Mouse (Mus musculus) liver, adult (tissue): ENCODE results near the gene Atxn7l3.

Source experiments
- GATA4 ChIP-seq: IDR thresholded peaks from 2 replicates; pipeline ENCODE4 v1.6.1; 2014; ENCODE audit warnings: mild to moderate bottlenecking, low read length; ENCODE audit not compliant: insufficient replicate concordance

The Atxn7l3 gene

DNA sequence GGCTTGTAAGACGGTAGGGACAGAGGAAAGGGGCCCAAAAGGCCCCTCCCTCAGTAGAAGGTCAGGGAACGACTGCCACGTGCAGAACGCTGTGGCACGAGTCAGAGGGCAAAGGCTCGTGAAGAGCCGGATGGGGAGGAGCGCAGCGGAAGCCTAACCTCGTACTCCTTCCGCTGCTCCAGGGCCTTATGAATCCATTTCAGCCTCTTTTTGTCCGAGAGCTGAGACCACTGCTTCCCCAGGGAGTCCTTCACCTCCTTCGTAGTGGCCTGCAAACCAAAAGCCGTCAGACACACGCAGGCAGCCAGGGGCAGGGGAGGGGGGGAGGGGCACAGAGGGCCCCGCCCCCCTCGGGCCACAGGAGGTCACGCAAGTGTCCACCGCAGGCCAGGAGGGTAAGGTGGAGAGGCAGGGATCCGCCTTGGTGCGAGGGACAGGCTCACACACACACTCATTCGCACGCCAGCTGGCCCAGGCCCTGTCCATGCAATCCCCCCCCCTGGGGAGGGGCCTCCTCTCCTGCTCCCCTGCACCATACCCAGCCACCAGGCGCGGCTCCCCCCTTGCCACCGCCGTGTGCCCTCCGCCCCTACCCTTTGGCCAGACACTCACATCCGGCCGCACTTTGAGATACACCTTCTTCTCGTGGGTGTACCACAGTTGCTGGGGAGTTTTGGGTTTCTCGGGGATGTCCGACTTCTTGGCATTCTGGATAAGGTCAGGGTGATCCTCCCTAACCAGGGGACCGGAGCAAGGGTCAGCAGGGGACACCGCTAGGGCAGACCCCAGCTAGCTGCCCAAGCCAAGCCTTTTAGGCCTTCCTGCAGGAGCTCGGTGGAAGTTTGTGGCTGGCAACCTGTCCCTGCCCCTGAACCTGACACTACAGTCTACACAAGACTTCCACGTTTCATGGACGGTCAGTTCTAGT, 14.6 kb upstream of the Atxn7l3 start:
- TF ChIP-seq GATA4: no peak

DNA sequence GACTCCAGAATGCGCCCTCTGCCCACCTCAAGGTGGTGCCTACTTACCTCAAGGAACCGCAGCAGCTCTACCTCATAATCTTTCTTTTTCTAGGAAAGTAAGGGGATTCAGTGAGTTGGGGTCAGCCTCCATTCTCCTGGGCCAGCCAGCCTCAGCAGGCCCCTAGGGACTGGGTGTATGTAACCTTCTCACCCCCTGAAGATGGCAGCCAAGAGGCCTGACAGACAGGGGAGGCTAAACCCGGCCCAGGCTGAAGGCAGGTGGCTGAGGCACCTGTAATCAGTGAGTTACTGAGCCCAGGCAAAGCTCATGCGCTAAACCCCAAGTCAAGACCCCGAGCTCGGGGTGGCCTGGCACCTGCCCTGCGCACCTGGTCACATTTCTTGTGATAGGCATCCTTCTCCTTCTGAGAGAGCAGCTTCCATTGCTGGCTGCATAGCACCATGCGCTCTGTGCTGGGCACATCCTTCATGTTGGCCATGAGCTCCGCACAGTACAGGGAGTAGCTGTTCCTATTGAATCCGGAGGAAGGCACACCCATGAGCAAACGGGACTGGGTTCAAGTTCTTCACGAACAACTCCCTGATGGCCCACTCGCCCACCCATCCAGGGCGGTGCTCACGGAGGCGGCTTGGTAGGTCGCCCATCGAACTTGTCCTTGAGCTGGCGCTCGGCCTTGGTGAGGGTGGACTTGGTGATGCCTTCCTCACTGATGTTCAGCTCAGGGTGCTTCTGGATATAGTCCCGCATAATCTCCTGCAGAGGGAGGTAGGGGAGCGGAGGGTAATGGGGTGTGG, 13.6 kb upstream of the Atxn7l3 start:
- no peak for TF ChIP-seq GATA4

DNA sequence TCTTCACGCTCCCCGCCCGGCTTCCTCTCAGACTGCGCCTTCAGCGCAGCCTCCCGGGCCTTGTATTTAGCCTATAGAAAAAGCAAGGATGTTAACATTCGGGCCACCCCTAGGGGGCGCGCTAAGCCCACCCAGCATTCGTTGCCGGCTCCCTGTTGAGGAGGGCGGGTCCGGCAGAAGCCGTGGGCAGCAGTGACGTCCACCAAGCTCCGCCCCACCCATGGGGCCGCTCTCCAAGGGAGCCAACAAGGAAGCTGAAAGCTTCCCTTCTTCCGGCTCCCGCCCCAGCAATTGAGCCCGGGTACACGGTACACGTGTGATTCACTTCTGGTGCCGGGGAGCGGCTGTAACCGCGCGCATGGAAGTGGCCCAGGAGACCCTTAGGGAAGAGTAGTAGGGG, 12.5 kb upstream of the Atxn7l3 start:
- TF ChIP-seq GATA4: no peak

DNA sequence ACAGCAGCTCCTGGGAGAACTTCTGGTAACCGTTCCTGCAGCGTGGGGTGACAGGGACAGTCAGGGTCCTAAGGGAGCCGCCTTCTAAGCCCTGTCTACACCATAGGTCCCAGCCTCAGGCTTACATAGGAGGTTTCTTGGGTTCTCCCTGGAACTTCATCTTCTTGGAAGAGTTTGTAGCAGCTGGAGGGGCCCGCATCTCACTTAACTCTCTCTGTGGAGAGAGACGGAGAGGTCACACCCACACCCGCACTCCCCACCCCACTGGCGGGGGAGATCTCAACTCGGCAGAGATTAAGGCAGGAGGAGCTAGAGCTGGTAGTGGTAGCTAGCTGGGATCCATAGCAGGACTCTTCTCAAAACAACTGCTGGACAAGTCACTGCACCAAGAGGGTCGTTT, 11.7 kb upstream of the Atxn7l3 start:
- TF ChIP-seq GATA4: no peak

DNA sequence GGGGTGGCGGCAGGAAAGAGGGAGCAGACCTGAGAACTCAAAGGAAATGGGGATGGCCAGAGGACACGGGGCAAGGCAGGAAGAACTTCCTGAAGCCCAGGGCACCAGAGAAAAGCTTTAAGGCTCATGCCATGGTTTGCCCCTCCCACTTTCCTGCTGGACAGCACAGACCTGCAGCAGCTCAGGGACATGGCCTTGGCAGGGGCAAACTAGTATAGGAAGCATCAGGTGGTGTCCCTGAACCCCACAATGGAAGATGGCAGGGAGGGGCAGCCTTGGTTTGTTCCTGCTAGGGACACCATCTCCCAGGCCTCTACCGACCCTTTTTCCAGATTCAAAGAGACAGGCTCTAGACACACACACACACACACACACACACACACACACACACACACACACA, 8.9 kb upstream of the Atxn7l3 start:
- TF ChIP-seq GATA4: no peak

DNA sequence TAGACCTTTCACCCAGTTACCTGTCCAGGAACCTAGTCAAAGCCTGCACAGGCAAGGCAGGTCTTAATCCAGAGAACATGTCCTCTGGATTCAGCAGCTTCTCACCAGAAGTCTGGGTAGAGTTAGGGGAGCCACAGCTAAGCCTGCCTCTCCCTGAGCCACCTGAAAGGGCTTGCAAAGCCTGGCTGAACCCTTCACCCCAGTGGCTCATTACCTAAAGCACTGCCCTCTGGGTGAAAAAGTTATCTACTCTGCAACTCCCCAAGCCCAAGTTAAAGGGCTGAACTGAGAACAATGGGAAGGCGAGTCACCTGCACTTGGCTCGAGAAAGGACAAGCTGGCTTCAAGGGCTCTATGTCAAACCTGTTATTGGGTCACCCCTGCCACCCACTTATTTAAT, 7.7 kb upstream of the Atxn7l3 start:
- TF ChIP-seq GATA4: no peak

DNA sequence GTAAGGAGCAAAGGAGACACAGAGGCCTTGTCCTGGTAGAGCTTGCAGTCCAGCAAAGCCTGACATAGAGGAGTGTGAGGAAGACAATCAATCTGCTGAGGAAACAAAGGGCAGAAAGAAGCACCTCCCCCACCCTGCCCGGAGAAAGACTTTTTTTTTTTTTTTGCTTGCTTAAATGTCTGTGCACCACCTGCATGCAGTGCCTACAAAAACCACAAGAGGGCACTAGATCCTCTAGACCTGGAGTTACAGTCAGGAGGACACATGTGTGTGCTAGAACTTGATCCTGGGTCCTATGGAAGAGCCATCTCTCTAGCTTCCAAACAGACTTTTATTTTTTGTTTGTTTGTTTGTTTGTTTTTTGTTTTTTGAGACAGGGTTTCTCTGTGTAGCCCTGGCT, 3.4 kb upstream of the Atxn7l3 start:
- no peak for TF ChIP-seq GATA4

DNA sequence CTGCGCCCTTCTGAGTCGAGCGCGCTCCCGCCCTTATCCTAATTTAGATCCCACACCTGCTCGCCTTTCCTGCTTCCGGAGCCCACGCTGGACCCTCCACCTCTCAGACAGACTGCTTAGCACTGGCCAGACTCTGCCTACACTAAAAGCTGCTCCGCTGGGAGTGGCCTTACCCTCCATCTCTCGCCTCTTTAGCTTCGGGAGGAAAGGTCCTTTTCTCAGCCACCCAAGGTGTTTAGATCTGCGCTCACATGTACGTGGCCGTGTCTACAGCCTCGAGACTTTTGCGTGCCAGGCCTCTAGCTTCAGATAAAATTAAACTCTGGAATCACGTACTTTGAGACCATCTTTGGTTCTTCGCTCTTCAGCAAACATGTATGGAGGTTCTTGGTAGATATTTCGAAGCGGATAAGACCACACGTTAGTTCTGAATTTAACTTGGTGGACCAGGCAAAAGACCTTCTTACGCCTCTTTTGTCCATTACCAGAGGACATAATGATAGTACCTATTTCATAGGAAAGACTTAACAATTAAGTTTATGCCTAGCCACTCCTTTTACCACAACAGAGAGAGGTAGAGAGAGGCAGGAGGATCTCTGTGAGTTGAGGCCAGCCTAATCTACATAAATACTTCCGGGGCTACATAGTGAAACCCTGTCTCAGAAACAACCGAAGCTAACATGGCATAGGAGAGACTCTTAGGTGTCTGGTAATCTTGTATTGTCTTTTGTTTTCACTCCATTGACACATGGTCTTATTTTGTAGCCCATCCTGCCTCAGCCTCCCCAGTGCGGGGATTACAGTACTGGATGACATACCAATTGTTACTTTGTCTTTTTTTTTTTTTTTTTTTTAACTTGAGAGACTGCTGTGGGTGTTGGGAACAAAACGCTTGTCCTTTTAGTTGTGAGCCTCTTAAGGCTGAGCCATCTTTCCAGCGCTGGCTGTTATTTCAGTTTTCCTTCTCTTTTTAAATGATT, 1.4 kb upstream of the Atxn7l3 start:
- no peak for TF ChIP-seq GATA4

DNA sequence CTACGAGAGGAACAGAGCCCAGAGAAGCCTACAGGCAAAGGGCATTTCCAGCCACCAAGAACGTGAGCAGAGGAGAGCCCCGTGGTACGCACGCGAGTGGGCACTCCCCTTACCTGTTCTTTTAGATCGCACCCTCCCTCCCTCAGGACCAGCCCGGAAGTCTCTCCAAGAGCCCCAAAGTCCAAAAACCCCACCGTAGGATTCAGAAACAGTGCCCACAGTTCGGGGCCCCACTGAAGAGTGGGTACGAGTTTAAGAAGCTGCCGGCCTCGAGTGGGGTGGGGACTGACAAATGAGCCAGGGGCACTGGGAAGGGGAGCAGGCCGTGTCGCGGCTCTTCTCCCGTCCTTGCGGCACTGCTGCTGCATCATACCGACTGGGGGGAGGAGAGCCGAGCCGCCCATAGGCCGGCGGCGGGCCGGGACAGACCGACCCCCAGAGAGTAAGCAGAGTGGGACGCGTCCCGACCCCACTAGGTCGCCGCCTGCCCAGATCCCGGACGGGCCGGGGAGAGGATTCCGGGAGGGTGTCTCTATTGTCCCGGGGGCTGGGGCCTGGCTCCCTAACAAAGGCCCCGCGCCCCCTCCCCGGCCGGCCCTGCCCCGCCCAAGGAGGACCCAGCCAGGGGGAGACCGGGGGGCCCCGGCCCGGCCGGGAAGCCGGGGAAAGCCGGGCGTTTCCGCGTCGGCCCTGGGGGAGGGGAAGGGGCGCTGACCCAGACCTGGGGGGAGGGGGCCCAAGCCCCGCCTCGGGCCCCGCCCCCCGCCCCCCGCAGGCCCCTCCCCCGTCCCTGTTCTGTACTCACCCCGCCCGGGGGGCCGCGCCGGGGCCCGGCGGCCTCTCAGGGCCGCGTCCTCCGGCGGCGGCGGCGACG, 596 bp downstream of the Atxn7l3 start:
- no peak for TF ChIP-seq GATA4

DNA sequence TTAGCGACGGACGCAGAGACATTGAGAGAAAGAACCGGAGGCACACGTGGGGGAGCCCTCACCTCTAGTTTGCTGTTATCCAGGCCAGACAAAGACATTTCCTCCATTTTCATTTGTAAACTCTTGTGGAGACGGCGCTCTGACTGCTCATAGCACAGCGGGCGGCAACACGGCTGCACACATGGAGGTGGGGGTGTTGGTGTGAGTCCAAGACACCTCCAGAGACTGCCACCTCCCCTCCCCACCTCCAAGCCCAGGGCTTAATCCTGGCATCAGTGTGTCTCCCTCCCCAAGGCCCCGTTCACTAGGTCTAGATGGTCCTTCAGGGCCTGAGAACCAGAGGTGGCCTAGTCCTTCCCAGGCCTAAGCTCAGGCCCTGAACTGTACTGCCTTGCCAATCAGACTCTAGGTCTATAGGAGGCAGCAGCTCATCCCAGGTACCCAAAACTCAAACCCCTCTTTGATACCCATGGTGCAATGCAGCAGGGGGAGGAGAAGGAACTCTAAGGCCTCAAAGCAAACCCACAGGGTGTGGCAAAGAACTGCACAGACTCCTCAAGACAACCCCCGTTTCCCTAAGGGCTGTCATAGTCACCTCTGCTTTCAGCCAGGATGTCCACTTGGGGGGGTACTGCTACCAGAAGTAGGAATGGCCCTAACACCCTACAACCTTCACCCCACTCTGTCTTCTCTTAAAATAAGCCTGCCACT, 1.4 kb downstream of the Atxn7l3 start:
- no peak for TF ChIP-seq GATA4

DNA sequence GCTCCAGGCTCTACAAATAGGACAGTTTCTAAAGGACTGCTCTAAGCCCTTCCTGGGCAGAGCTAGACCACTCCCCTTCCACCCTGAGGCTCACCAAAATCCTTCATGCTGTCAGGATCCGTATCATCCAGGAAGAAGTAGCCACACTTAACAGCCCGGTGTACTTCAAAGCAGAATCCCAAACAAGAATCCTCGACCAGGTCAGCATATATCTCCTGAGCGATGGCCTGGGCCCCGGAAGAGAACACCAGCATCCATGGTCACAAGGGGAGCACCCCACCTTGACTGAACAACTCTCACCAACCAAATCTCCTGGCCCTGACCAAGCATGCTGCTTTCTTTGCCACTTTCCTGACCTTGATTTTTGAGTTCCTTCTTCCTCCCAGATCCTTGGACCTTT, 2.0 kb downstream of the Atxn7l3 start:
- no peak for TF ChIP-seq GATA4

DNA sequence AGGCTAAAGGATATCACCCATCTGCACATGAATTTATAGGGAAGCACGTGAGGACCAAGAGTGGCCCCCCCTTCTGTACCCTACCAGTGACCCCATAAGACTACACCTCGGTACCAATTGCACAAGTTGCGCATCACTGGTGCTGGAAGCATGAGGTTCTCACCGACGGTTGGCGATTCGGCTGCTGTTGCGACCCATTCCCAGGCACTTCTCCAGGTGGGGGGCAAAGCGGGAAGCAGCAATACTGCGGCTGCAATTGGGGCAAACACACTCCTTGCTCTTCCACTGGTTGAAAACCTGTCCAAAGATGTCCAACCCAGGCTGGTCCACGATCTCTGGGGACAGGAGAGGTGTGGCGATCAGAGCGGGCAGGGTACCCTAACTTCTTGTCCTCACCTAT, 2.5 kb downstream of the Atxn7l3 start:
- no peak for TF ChIP-seq GATA4

DNA sequence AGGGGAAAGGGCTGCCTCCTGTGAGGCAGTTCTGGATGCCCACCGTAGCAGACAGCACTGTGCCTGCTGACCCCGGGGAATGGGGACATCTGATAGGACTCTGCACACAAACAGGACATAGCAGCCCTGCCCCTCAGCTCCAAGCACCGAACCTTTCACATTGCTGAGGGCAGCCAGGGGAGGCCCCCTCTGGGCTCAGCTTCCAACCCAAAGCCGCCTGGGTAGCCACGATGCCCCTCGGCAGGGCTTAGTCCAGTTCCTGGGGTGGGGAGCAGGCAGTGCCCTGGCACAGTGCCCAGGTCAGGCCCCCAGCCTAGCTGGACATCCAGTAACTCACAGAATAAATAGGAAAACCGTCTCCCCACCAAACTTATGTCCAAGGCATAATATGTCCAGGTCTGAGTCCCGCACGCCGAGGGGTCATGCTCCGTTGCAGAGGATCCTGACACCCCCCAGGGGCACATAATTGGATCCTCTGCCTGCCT, 5.3 kb downstream of the Atxn7l3 start:
- no peak for TF ChIP-seq GATA4
